Mouse (Mus musculus) testis, adult 10 weeks (tissue): ENCODE results near the gene Ntrk1. TPM values are rescaled to one million over a fixed set of nuclear protein-coding genes. Genes with fewer than 3 reads are reported as not detected.

Experiments used
- polyA plus RNA-seq: library from polyadenylated mRNA; stranded (reverse); fragments of 350-450 nt; fragmentation: Illumina TruSeq; extraction: RNeasy Lipid Tissue Mini Kit (QIAGEN cat#74804); gene quantifications from one replicate; pipeline ENCODE4 v1.2.3, GENCODE M21; 2014; ENCODE audit warnings: low read depth, low replicate concordance

Ntrk1 gene
- not detected for polyA plus RNA-seq

GRCm38 (mm10) chr3:87794922-87795325 is at the start of gene Ntrk1:
Gene Ntrk1, minus strand, starts transcription at chr3:87795162.

DNA sequence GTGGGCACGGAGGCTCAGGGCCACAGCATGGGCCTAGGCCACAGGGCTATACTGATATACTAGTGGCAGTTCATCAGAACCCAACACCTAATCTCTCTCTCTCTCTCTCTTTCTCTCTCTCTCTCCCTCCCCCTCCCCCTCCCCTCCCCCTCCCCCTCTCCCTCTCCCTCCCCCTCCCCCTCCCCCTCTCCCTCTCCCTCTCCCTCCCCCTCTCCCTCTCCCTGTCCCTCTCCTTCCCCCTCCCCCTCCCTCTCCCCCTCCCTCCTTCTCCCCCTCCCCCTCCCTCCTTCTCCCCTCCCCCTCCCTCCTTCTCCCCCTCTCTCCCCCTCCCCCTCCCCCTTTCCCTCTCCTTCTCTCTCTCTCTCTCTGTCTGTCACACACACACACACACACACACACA is 29.2 kb upstream of the Ntrk1 start, which contains the start of gene Pear1:
Gene Pear1 (minus strand): TSS at position 101 of the 400 bp plus-strand sequence.

GRCm38 (mm10) chr3:87796736-87797334 is 1.9 kb upstream of the Ntrk1 start, which contains the start of gene Insrr:
Gene Insrr, plus strand, starts transcription at chr3:87796951.

DNA sequence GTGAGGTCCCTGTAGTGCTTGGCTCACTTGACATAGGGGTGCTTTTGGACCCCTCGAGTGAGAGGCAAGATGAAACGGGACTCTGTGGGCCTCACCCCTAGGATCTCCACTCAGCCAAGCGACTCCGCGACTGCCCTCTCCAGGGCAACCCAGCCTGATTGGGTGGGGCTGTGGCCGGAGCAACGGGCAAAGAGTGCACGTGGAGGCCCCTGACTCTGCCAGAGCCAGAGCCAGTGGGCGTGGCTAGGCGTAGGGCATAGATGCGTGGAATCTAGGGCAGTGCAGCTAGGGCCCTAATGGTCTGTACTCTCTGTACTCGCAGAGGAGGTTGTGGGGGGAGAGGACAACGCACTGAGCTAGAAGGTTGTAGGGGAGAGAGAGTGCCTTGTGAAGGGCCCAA is 46.5 kb downstream of the Ntrk1 start, which contains the start of gene Lrrc71:
Gene Lrrc71 (minus strand): TSS at position 195 of the 400 bp plus-strand sequence.

Other genes with a start within 250 kb of the Ntrk1 start
- 10.0 TPM for gene Arhgef11, start 177.6 kb downstream of the Ntrk1 start, polyA plus RNA-seq
- gene Lrrc71, start 46.5 kb downstream of the Ntrk1 start, polyA plus RNA-seq, result 25.4 TPM
- gene Insrr, start 1.8 kb upstream of the Ntrk1 start, polyA plus RNA-seq, result not detected
- gene Pear1, start 29.1 kb upstream of the Ntrk1 start, polyA plus RNA-seq, result 0.14 TPM
- not detected for gene Sh2d2a, start 51.6 kb upstream of the Ntrk1 start, polyA plus RNA-seq
- 3.6 TPM for gene Prcc, start 90.4 kb upstream of the Ntrk1 start, polyA plus RNA-seq
- 195 TPM for gene Hdgf, start 111.2 kb upstream of the Ntrk1 start, polyA plus RNA-seq
- gene Mrpl24, start 124.3 kb upstream of the Ntrk1 start, polyA plus RNA-seq, result 95.8 TPM
- gene Isg20l2, start 135.2 kb upstream of the Ntrk1 start, polyA plus RNA-seq, result 96.7 TPM
- gene Rrnad1, start 135.6 kb upstream of the Ntrk1 start, polyA plus RNA-seq, result 5.3 TPM
- gene Crabp2, start 153.5 kb upstream of the Ntrk1 start, polyA plus RNA-seq, result not detected
- gene Nes, start 175.9 kb upstream of the Ntrk1 start, polyA plus RNA-seq, result 0.73 TPM
- gene Bcan, start 205.1 kb upstream of the Ntrk1 start, polyA plus RNA-seq, result not detected
- 1.8 TPM for gene Hapln2, start 232.4 kb upstream of the Ntrk1 start, polyA plus RNA-seq
- gene Gpatch4, start 247.9 kb upstream of the Ntrk1 start, polyA plus RNA-seq, result 5.1 TPM